Mouse (Mus musculus): ENCODE measurements around the gene Lrrk2.

DNA sequence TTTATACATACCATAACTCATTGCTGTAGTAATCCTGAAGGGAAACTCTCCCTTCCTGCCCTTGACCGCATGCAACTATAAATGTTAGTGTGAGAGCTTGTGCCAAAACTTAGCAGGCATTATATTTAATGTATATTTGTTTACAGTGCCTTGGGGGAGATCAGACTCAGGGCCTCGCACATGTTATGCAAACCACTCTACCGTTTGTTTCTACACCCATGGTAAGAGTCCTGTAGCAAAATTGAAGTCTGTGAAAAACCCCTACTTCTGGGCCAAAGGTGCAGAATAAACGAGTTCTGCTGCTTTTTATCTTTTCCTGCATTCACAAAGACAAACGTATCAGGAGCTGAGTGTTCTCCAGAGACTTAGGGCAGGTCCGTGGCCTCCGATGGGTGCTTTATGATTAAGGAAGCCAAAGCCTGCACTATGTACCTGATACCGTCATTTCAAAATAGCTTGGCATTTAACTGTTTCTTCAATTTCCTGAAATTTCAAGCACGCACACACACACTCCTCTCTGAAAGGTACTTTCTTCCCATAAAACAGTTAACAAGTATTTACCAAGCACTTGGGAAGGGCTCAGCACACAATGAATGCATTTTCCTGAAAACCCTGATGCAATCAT lies 30.2 kb upstream of the Lrrk2 start:
- TF ChIP-seq POLR2A (IDR thresholded peaks at IDR 0.05; ENCODE audit: borderline replicate concordance, control insufficient read depth, low read depth, low read length) (no peak), CTCF (IDR thresholded peaks at IDR 0.05; ENCODE audit: control insufficient read depth, insufficient read depth, low read length) (no peak)

Data from bone marrow, adult 2 months (tissue).